Mouse (Mus musculus): ENCODE measurements around the gene Stk11.

Gene Stk11

GRCm38 (mm10) chr10:80130403-80131031, 14.9 kb downstream of the Stk11 start:
- no peak for DNase-seq (ENCODE audit: low spot score)

DNA sequence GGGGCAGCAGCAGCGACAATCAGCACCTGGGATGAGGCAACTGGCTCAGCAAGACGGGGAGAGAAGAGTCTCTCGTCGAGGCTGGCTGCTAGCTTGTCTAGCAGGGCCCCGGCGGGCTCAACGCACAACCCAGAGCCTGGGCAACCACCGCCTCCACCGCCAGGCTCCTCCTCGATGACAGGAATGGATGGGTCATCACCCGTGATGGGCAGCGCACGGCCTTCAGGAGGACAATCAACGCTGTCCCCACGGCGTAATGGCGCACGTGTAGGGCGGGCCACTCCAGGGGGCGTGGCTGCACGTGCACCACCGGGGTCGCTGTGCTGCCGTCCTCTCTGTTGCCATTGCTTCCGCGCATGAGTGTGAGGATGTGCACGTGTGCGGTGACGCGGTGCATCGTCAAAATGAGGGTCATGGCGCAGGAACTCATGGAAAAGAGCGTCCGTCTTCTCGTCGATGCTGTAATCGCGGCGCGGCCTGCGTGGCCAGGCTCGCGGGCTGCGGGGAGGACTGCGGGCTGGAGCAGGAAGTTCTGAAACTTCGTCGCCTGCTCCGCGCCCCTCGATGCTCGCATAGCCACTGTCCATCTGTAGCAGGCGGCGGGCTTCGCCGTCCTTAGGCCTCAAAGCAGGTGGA, 15.8 kb downstream of the Stk11 start:
- DNase-seq (ENCODE audit: low spot score), result no peak

DNA sequence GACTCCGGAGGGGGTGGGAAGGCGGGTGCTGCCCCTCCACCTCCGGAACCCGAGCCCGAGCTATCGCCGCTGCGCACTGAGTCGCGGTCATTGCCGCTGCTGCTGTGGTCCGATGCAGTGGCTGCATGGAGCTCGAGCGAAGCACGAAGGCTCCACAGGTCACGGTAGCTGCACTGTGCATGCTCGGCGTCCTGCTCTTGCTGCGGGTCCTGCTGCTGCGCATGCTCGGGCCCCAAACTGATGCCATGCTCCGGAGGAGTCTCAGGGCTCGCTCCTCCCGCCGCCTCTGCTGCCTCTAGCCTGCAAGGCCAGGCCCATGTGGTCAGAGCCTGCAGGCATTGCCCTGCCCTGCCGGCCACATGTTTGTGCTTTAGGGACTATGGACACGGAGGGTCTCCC, 16.3 kb downstream of the Stk11 start:
- DNase-seq (ENCODE audit: low spot score), result no peak

GRCm38 (mm10) chr10:80133226-80133849, 17.7 kb downstream of the Stk11 start:
- no peak for DNase-seq (ENCODE audit: low spot score)

- no peak for DNase-seq (ENCODE audit: low spot score)
These were observed 18.8 kb downstream of the Stk11 start for GRCm38 (mm10) chr10:80134421-80134820.

DNA sequence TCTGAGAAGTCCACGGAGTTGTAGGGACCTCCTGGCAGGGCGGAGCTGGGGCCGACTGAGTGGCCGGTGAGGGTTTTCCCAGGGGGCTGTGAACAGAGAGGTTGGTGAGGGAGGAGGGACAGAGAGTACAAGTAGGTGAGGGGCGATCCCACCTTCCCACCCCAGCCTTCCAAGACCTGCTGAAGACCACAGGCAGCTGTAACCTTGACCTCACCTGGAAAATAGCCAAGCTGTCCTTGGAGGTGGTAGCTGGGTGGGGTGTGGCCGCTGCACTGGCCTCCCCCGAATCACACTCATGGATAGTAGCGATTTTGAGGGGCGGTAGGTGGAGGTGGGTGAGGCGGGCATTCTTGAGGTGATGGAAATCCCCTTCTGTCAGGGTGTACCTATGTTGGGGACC, 19.6 kb downstream of the Stk11 start:
- no peak for DNase-seq (ENCODE audit: low spot score)

DNA sequence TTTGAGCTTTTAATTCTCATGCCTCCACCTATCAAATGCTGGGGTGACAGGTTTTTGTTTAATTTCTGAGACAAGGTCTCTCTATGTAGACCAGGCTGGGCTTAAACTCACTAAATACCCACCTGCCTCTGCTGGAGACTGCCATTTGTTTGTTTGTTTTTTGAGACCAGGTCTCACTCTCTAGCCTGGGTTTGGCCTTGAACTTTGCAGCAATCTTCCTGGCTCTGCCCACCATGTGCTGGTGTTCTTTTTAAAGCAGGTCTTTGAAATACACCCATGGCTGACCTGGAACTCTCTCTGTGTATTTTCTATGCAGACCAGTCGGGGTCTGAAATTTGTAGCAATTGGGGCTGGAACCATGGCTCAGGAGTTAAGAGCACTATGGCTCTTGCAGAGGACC, 20.0 kb downstream of the Stk11 start:
- DNase-seq (ENCODE audit: low spot score), result no peak

DNA sequence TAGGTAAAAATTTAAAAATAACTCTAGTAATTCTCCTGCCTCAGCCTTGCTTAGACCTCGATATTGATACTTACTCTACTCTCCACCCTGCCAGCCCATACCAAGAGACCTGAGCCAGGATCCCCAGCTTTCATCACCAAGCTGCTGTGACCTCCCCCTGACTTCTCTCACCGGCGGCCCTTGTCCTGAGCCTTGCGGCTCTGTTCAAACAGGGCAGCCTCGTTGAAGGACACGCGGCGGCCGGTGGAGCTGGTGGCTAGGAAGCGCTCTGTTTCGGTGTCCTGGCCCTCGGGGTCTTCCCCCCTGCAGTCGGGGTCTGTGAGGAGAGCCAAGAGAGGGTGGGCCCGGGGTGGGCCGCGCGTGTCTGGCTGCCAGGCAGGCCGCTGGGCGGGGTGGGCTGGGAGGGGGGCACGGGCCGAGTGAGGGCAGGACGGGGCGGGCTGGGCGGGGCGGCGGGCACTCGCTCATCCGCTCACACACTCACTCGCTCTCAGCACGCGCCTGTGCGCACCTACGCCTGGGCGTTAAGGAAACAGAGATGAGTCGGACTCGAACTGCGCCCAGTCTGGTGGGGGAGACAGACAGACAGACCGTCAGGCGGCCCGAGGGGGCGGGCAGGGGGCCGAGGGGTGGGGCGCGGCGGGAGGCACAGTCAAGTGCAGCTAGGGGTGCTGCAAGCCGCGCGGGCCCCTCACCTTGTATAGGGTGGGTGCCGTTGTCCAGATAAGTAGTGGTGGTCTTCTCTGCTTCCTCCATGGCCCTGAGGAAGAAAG, 20.8 kb downstream of the Stk11 start:
- no peak for DNase-seq (ENCODE audit: low spot score)

DNA sequence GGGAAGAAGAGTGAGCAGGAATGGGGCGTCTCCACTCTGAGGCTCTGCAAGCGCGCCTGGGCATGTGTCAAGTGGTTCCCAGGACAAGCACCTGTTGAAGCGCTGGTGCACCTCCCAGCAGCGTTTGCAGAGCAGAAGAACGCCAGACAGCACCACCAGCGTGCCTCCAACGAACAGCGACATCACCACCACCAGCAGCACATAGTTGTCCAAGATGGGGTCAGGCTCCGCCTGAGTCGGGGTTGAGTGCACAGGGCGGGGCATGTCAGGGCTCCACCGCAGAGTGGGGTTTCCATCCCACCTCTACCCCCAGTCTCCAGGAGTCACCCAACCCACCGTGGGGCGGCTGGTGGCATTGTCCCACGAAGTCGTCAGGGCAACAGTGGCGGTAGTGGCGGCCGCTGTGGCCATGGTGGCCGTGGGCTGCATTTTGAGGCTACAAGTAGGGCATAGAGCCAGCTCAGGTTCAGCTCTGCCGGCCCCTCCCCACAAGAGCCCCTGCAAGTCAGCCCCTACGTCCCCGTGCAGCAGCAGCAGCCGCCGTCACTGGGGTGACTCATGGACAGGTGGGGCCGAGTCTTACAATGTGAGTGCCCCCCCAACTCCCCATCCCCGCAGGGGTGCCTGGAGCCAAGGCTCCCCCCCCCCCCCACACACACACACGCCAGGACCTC, 21.5 kb downstream of the Stk11 start:
- DNase-seq (ENCODE audit: low spot score), result no peak

DNA sequence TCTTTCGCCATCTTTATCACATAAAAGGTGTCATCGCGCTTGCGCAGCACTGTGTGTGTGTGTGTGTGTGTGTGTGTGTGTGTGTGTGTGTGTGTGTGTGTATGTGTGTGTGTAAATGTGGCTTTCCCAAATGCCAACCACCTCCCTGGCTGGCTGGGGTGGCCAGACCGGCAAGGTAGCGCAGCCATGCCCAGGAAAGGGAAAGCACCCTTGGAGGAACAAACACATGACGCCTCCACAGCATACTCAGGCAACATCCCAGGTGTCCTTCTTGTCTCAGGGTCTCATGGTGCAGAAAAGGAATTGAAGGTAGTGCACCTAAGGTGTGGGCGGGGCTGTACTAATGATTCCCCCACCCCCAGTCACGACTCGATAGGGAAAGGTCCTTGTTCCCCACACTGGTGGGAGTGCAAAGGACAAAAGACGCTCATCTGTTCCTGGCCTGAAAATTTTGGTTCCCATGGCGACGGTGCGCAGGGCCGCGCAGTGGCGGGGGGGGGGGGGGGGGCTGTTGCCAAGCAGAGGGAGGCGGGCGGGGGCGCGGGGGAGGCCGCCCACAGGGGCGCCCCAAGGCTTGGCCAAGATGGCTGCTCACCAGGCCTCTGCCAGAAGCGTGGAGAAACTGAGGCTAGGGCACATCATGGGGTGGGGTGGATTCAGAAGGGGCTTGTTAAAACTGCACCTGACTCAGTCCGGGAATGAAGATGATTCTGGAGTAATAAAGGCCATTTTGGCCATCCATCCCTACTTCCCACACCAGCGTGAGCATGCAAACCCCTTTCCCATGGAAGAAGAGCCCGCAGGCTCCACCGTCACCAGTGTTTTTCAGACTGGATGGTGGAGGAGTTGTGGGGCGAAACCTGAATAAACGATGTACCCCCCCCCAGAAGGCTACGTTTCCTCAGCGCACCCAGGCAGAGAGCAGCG, 22.3 kb downstream of the Stk11 start:
- DNase-seq (ENCODE audit: low spot score), result no peak

DNA sequence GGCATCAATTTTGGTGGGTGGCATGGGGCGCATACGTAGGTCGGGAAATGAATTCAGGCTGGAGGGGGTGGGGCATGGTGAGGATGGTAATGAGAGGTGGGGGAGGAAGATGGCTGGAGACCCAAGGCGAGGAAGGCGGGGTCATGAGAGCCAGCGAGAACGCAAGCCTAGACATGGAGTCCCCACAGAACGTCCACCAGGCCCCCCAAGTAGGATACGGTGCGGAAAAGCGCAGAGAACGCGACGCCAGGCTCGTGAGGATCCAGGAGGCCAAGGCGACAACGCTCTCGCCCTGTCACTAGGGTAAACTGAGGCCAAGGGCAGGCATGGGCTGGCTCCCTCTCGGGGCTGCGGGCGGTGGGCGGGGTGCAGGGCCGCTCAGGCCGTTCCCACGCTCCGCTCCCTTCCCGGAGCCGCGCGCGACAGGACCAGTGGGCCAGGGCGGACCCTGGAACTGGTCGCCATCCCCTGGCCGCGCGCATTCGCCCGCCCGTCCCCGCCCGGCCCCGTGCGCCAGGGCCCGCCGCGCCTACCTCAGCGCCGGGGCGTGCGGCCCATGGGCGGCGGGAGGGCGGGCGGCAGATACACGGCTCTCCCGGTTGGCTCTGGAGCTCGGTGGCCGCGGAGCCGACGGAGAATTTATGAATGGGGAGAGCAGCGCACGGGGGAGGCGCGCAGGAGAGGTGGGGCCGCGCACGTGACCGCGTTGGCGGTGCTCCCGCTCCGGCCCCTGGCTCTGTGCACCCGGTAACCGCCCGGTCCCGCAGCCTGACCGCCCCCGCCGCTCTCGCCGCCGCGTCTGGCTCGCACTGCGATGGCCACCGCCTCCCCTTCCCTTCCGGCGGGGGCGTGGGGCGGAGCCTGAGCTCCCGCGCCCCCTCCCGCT, 23.2 kb downstream of the Stk11 start, which contains the start of gene Atp5d:
Atp5d (plus strand) TSS at position 80 of the 886 bp plus-strand sequence.
- no peak for DNase-seq (ENCODE audit: low spot score)

- no peak for DNase-seq (ENCODE audit: low spot score)
These were observed 23.8 kb downstream of the Stk11 start for GRCm38 (mm10) chr10:80139439-80139775.

DNA sequence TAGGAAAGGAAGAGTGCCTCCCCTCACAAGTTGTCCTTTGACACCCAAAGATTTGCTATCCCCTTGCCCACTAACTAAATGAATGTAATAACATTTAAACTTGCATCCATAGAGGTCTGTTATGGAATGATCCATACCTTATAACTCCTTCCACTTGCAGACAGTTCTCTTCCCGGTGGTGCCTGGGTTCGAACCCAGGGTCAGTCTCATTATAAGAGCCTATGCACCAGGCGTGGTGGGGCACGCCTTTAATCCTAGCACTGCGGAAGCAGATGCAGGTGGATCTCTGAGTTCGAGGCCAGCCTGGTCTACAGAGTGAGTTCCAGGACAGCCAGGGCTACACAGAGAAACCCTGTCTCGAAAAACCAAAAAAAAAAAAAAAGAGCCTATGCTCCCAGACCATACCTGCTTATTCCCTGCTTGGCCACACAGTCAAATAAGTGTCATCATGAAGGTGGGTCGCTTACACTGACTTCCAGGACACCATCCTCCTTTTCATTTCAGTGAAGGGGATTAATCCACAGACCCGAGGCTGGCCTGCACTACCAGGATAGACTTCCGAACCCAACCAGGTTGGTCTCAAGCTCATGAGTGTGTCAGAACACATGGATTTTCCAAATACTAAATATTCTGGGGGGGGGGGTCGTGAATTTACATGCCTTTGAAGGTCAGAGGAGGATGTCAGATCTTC, 24.5 kb downstream of the Stk11 start:
- DNase-seq (ENCODE audit: low spot score), result no peak

- no peak for DNase-seq (ENCODE audit: low spot score)
These were observed 25.0 kb downstream of the Stk11 start, which contains the start of gene Cbarp for GRCm38 (mm10) chr10:80140666-80141035. Gene Cbarp (minus strand): TSS chr10:80140835.

- peak; percentile 61 for DNase-seq (ENCODE audit: low spot score)
These were observed 25.6 kb downstream of the Stk11 start for GRCm38 (mm10) chr10:80141243-80141642.

- DNase-seq (ENCODE audit: low spot score), result peak; percentile 56
These were observed 26.4 kb downstream of the Stk11 start for GRCm38 (mm10) chr10:80141786-80142529.

DNA sequence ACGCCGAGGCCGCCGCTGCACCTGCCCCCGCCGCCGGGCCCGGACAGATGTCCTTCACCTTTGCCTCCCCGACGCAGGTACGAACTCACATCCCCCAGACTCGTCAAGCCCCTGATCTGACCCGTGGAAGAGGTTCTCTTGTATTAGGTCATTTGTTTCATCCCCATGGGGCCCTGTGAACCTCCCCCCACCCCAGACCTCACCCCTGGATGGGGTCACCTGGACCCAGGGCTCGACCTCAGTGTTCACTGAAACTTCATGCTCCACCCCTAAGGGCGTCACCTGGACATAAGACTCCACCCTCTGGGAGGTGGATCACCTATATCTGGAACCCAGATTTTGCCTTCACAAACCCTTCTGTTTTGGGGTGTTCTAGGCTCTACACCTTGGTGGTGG, 26.9 kb downstream of the Stk11 start:
- DNase-seq (ENCODE audit: low spot score), result no peak

DNA sequence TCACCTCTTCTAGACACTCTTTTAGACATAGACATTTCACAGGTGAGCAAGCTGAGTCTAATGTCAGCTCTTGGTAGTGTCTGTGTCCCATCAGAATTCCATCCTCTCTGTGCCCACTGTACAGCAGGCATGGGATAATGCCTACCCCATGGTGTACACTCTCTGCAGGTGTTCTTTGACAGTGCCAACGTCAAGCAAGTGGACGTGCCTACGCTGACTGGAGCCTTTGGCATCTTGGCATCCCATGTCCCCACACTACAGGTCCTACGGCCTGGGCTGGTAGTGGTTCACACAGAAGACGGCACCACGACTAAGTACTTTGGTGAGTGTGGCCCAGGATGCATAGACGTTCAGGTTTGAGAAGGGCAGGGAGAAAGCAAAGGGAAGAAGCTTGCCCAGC, 28.1 kb downstream of the Stk11 start:
- no peak for DNase-seq (ENCODE audit: low spot score)

GRCm38 (mm10) chr10:80144159-80144558, 28.6 kb downstream of the Stk11 start:
- no peak for DNase-seq (ENCODE audit: low spot score)
